Mouse (Mus musculus): ENCODE results near the gene Slc35b3.

Slc35b3 gene

GRCm38 (mm10) chr13:38938433-38938832 lies 22.2 kb downstream of the Slc35b3 start:
- DNase-seq (ENCODE audit: low spot score in 2 of 2): no peak

DNA sequence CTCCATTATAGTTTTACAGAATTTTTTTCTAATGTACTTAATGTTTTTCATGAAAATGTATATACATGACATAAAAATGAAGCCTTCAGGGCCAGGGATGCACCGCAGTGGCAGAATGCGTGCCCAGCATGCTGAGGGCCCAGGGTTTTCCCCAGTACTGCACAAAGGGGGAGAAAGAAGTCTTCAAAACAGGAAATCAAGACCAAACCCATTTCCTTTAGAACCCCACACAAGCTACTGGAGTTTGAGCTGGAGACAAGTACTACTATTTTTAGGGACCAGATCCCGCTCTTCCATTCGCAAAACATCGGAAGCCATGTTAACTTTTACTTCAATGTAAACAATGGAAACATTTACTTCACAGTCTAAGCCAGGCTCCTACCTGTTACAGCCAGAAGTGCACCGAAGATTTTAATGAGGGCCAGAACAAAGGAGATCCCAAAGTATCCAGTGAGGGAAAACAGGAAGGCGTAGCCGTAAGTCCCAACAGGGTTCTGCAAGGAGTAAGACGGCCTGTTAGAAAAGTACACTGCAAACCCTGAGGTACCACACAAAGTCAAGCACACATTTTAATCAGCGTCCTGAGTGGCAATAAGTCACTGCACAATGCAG lies 23.7 kb downstream of the Slc35b3 start:
- no peak for DNase-seq (ENCODE audit: low spot score in 2 of 2)

GRCm38 (mm10) chr13:38935856-38936446 lies 24.7 kb downstream of the Slc35b3 start:
- no peak for DNase-seq (ENCODE audit: low spot score in 2 of 2)

DNA sequence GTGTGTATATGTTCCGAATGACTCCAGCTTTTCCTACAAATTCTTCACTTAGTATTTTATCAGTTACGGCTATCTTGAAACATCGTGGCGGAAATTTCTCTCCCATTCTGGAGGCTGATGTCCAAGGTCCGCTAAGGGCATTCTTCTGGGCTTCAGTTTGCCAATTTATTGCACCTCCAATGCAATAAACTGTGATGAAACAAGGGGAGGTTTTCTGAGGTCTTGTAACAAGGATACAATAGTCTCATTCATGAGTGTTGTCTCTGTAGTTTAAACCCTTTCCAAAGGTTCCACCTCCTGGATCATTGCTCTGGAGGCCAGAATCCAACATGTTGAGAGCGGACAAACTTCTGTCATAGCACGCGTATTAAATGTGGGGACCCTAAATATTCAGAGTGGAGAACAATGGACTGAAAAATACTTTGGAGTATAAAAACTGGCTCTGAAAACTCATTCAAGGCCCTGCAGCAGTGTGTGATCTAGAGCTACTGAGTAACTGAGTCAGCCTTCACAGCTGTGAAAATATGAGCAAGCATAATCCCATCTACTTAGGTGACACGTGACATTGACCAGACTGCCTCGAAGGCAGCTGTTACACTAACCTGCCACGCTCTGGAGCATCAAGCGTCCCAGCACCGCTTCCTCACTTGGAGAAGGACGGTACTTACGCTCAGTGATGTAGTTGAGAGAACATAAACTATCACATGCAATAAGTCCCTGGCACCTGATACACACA lies 30.7 kb downstream of the Slc35b3 start:
- no peak for DNase-seq (ENCODE audit: low spot score in 2 of 2)

GRCm38 (mm10) chr13:38922676-38923075 lies 38.0 kb downstream of the Slc35b3 start:
- no peak for DNase-seq (ENCODE audit: low spot score in 2 of 2)

DNA sequence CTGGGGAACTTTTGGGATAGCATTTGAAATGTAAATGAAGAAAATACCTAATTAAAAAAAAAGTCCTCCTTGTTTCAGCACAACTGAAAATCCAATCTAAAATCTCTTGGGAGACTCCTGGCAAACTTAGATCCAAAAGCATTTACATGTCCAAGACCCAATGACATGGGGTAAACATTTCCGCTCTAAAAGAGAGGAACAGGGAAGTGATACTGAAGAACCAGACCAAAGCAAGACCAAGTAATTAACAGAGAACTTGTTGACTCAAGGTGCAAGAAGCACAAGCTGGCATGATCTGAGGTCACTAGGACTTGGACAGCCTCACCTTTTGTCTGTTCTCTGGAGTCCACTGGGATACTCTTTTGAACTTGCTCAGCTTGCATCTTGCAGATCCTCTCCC lies 39.4 kb downstream of the Slc35b3 start:
- no peak for DNase-seq (ENCODE audit: low spot score in 2 of 2)

- DNase-seq (ENCODE audit: low spot score in 2 of 2): no peak
Measured at GRCm38 (mm10) chr13:38918188-38918885, 42.3 kb downstream of the Slc35b3 start.

- DNase-seq (ENCODE audit: low spot score in 2 of 2): no peak
Measured at GRCm38 (mm10) chr13:38917556-38917955, 43.1 kb downstream of the Slc35b3 start.

GRCm38 (mm10) chr13:38914771-38915170 lies 45.9 kb downstream of the Slc35b3 start:
- no peak for DNase-seq (ENCODE audit: low spot score in 2 of 2)

- no peak for DNase-seq (ENCODE audit: low spot score in 2 of 2)
Measured at GRCm38 (mm10) chr13:38892364-38892763, 68.3 kb downstream of the Slc35b3 start.
